Mouse (Mus musculus) large intestine, adult 2 months (tissue): ENCODE data around the gene Olfr1008. TPM values are rescaled to one million over a fixed set of nuclear protein-coding genes. Genes with fewer than 3 reads are reported as not detected.
"Not testable (repeated sequence)": the region's sequence is repeated elsewhere in the genome, so short reads cannot be mapped to it uniquely, and the experiment has no call there.

Experiments
- DNase-seq: peaks from one replicate; pipeline ENCODE4 v3.0.0-alpha.2; 2012; ENCODE audit warnings: low read depth, low spot score
- WGBS: fragments of 180-500 bp; shearing (Covaris S2); methylation state at CpG from one replicate; pipeline ENCODE4 v1.1.7; 2018; 5-methylcytosine and 5-hydroxymethylcytosine counted together
- polyA plus RNA-seq: library from polyadenylated mRNA; depleted of rRNA; stranded (reverse); fragments of >200 nt; gene quantifications from 2 replicates; pipeline ENCODE4 v1.2.3, GENCODE M21; 2012; rRNA removed

Olfr1008 gene
- polyA plus RNA-seq, result not detected in 2 replicates

- no peak for DNase-seq
Measured at GRCm38 (mm10) chr2:85689131-85689530, at the start of gene Olfr1008. Gene Olfr1008 (plus strand): TSS chr2:85689431.

DNA sequence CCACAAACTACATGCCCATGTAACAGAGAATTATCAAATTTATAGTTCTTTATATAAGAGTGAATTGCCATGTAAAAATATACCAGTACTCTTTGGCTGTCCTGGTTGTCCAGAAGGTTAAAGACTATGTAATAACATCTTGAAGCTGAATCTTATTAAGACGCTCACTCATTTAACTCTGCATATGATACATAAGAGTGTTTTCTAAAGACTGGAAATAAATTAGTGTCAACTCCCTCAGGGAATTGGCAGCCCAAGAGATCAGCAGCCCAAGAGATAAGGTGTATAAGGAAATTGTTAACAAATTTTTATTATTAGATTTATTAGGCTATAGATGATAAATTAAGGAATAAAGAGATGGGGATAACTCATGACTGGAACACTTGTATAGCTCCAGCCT is 38.6 kb upstream of the Olfr1008 start, which contains the start of gene Olfr1002:
Olfr1002 (minus strand) TSS at position 101 of the 400 bp plus-strand sequence.
- DNase-seq, result no peak
- WGBS, result 84% methylated on average over 1 of the region's 1 CpGs

GRCm38 (mm10) chr2:85664355-85664754 is 24.9 kb upstream of the Olfr1008 start, which contains the start of gene Olfr154:
Gene Olfr154 (minus strand): TSS chr2:85664455.
- not testable (repeated sequence) for DNase-seq

- DNase-seq, result no peak
Measured at GRCm38 (mm10) chr2:85678667-85679066, 10.6 kb upstream of the Olfr1008 start, which contains the start of gene Olfr1006. Gene Olfr1006 (minus strand): TSS chr2:85678767.

GRCm38 (mm10) chr2:85710680-85711079 is 21.4 kb downstream of the Olfr1008 start:
- 6% methylated on average over 2 of the region's 2 CpGs for WGBS
- not testable (repeated sequence) for DNase-seq

DNA sequence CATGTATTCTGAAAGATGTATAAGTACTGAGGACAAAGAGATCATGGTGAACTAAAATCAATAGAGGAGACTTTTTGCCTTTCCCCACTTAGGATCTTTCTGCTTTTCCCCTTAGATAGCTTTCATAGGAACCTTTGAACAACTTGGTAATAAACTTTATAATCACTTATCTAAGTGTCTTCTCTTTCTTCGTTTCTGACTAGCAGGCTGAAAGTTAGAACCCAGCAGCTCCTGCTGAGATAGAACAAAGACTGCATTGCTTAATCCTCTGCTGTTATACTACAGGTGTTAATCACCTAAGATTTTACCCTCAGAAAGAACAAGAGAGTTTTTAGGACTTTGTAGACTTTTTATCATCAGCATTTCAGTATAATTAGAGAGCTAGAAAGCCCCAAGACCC is 21.9 kb downstream of the Olfr1008 start:
- no peak for DNase-seq
- WGBS, result 7% methylated on average over 1 of the region's 1 CpGs

GRCm38 (mm10) chr2:85715119-85715518 is 25.9 kb downstream of the Olfr1008 start, which contains the start of gene Olfr1009:
Gene Olfr1009 (plus strand): TSS chr2:85715419.
- no peak for DNase-seq
- 76% methylated on average over 1 of the region's 1 CpGs for WGBS

- 9% methylated on average over 3 of the region's 3 CpGs for WGBS
- DNase-seq, result no peak
Measured at GRCm38 (mm10) chr2:85725793-85726192, 36.6 kb downstream of the Olfr1008 start.

Other genes with a start within 250 kb of the Olfr1008 start
- not detected in 2 replicates for gene Olfr995, start 245.8 kb upstream of the Olfr1008 start, polyA plus RNA-seq
- not detected in 2 replicates for gene 4833423E24Rik, start 170.4 kb upstream of the Olfr1008 start, polyA plus RNA-seq
- not detected in 2 replicates for gene Olfr996, start 110.2 kb upstream of the Olfr1008 start, polyA plus RNA-seq
- not detected in 2 replicates for gene Olfr998, start 100.5 kb upstream of the Olfr1008 start, polyA plus RNA-seq
- not detected in 2 replicates for gene Olfr1000, start 77.5 kb upstream of the Olfr1008 start, polyA plus RNA-seq
- not detected in 2 replicates for gene Olfr1002, start 38.7 kb upstream of the Olfr1008 start, polyA plus RNA-seq
- gene Olfr154, start 25.0 kb upstream of the Olfr1008 start, polyA plus RNA-seq, result not detected in 2 replicates
- not detected in 2 replicates for gene Olfr1006, start 10.7 kb upstream of the Olfr1008 start, polyA plus RNA-seq
- gene Olfr1009, start 26.0 kb downstream of the Olfr1008 start, polyA plus RNA-seq, result not detected in 2 replicates
- not detected in 2 replicates for gene Olfr1012, start 73.3 kb downstream of the Olfr1008 start, polyA plus RNA-seq
- gene Olfr1013, start 77.7 kb downstream of the Olfr1008 start, polyA plus RNA-seq, result not detected in 2 replicates
- gene Olfr1014, start 83.3 kb downstream of the Olfr1008 start, polyA plus RNA-seq, result not detected in 2 replicates
- gene Olfr1015, start 92.6 kb downstream of the Olfr1008 start, polyA plus RNA-seq, result not detected in 2 replicates
- gene Olfr1016, start 113.1 kb downstream of the Olfr1008 start, polyA plus RNA-seq, result not detected in 2 replicates
- gene Olfr1018, start 129.0 kb downstream of the Olfr1008 start, polyA plus RNA-seq, result not detected in 2 replicates
- not detected in 2 replicates for gene Olfr1019, start 156.1 kb downstream of the Olfr1008 start, polyA plus RNA-seq
- not detected in 2 replicates for gene Olfr1020, start 157.6 kb downstream of the Olfr1008 start, polyA plus RNA-seq
- gene Olfr1022, start 179.2 kb downstream of the Olfr1008 start, polyA plus RNA-seq, result not detected in 2 replicates
- gene Olfr1023, start 196.2 kb downstream of the Olfr1008 start, polyA plus RNA-seq, result not detected in 2 replicates
- gene Olfr1024, start 215.6 kb downstream of the Olfr1008 start, polyA plus RNA-seq, result not detected in 2 replicates
- gene Olfr1025-ps1, start 225.8 kb downstream of the Olfr1008 start, polyA plus RNA-seq, result not detected in 2 replicates
- not detected in 2 replicates for gene Olfr1026, start 232.1 kb downstream of the Olfr1008 start, polyA plus RNA-seq